Mouse (Mus musculus) liver, embryonic 14.5 days (tissue): ENCODE measurements around the gene Atxn7l1. TPM values are rescaled to one million over a fixed set of nuclear protein-coding genes. Genes with fewer than 3 reads are reported as not detected.

Experiments
- ATAC-seq: fragments of 200-750 bp; cut with Nextera tagmentation; 2 replicates; pipeline ENCODE4 v1.8.0; 2017; ENCODE audit warnings: moderate number of reproducible peaks, mild to moderate bottlenecking, moderate library complexity; ENCODE audit not compliant: insufficient read depth
- DNase-seq, 3 experiments: peaks; one replicate each; pipeline ENCODE4 v3.0.0-alpha.2; 2012 to 2013; ENCODE audit warnings: low read depth in 3 of 3, low spot score in 3 of 3
- H3K27ac ChIP-seq: fragments of 300-500 bp; sonication (generic); 2 replicates; pipeline ENCODE4 v1.5.1; 2014; ENCODE audit warnings: moderate library complexity, mild to moderate bottlenecking, control low read depth, inconsistent platforms
- H3K27me3 ChIP-seq: fragments of 300-500 bp; sonication (generic); 2 replicates; pipeline ENCODE4 v1.6.1; 2014; ENCODE audit warnings: mild to moderate bottlenecking, low read length, moderate library complexity; ENCODE audit not compliant: control insufficient read depth, insufficient read depth
- H3K36me3 ChIP-seq: fragments of 300-500 bp; sonication (generic); replicated peaks from 2 replicates; pipeline ENCODE4 v1.6.1; 2014; ENCODE audit warnings: low read depth; ENCODE audit not compliant: control insufficient read depth, insufficient read depth
- H3K4me1 ChIP-seq, 2 experiments: fragments of 200-500 bp in 1 of 2; fragments of 300-500 bp in 1 of 2; sonication (generic) in 1 of 2; replicated peaks; 2 replicates each; pipeline ENCODE4 v1.6.1; 2012 to 2014; ENCODE audit warnings: antibody characterized with exemption in 1 of 2, inconsistent platforms in 1 of 2, low read length in 1 of 2; ENCODE audit not compliant: control insufficient read depth in 2 of 2, insufficient read depth in 2 of 2
- H3K4me2 ChIP-seq: fragments of 300-500 bp; sonication (generic); 2 replicates; pipeline ENCODE4 v1.6.1; 2014; ENCODE audit warnings: low read depth, mild to moderate bottlenecking, control low read depth, moderate library complexity
- H3K4me3 ChIP-seq, 2 experiments: fragments of 200-500 bp in 1 of 2; fragments of 300-500 bp in 1 of 2; sonication (generic) in 1 of 2; 2 replicates each; pipeline ENCODE4 v1.5.1; 2012 to 2014; ENCODE audit warnings: low read depth in 2 of 2, low read length in 2 of 2, mild to moderate bottlenecking in 2 of 2, control low read depth in 1 of 2, inconsistent platforms in 1 of 2, moderate library complexity in 1 of 2; ENCODE audit not compliant: insufficient read depth in 1 of 2
- H3K9ac ChIP-seq: fragments of 300-500 bp; sonication (generic); replicated peaks from 2 replicates; pipeline ENCODE4 v1.6.1; 2014; ENCODE audit warnings: mild to moderate bottlenecking, control low read depth, moderate library complexity
- H3K9me3 ChIP-seq: fragments of 300-500 bp; sonication (generic); 2 replicates; pipeline ENCODE4 v1.6.1; 2016; ENCODE audit warnings: low read length, mixed read lengths; ENCODE audit not compliant: control insufficient read depth
- CTCF ChIP-seq: IDR thresholded peaks from 2 replicates; pipeline ENCODE4 v1.5.1; 2016; ENCODE audit warnings: antibody characterized with exemption, low read depth, control low read depth
- EP300 ChIP-seq: IDR thresholded peaks from 2 replicates; pipeline ENCODE4 v1.6.1; 2016; ENCODE audit warnings: antibody characterized with exemption, low read depth
- WGBS: fragments of 180-500 bp; shearing (Covaris S2); extraction: QIAGEN DNeasy Blood & Tissue Kit; methylation state at CpG from one replicate; pipeline ENCODE4 v1.1.7; 2014; ENCODE audit not compliant: insufficient replicate concordance; 5-methylcytosine and 5-hydroxymethylcytosine counted together
- polyA plus RNA-seq, 2 experiments: library from polyadenylated mRNA; depleted of rRNA in 1 of 2; stranded (reverse) in 1 of 2; unstranded in 1 of 2; fragments of >200 nt; fragmentation: Nextera tagmentation in 1 of 2; extraction: Ambion mirVana in 1 of 2; gene quantifications; 2 replicates each; pipeline versions ENCODE4 v1.2.1 to v1.2.3; 2012 to 2014

The Atxn7l1 gene
- polyA plus RNA-seq, 2 experiments = 13.3 to 13.9 TPM

DNA sequence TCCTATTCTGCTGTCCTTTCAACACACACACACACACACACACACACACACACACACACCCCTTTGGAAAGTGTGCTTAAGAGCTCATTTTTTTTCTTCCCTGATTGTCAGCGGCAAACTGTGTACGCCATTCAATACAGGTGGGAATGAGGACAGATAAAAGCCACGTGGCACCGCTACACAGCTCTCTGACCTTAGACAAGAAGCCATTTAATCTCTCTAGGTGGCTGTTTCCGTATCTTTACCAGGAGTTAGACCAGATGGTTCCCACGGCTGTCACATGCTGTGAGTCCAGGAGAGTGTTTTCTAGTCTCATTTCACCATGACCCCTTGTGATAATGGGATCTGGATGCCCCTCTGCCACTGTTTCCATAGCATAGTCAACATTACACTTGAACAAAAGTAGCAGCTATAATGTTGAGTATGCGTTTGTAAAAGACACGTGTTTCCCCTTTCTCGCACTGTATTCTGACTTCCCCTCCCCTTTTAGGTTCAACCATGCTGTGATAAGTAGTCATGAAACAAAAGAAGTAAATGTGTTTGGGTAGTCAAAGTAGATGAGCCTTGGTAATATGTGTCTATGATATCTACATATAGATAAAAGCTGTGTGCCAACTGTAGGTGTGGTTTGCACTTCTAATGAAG is 70.8 kb downstream of the Atxn7l1 start:
- WGBS = 63% methylated on average over 9 of the region's 9 CpGs
- H3K36me3 ChIP-seq = peaks cover 3% of the 10 kb centered on the region; the same call in 1 of the 2 replicates
- ATAC-seq (no peak), DNase-seq (peak in 1 of 3 experiments; percentile 17)
- H3K4me1 ChIP-seq = peaks cover 52% of the 10 kb centered on the region in 2 experiments
- H3K4me3 ChIP-seq = no peak overlapping the region
- H3K9ac ChIP-seq = no peak overlapping the region; the same call in 1 of the 2 replicates
- peak; percentile 40; the same call in 1 of the 2 replicates for TF ChIP-seq EP300
- TF ChIP-seq CTCF = no peak
- no peaks in the 10 kb centered on the region for H3K9me3 ChIP-seq
- H3K27ac ChIP-seq = peak overlapping the region; percentile 96
- no peaks in the 10 kb centered on the region for H3K27me3 ChIP-seq
- peak overlapping the region; percentile 86 for H3K4me2 ChIP-seq

- Histone ChIP-seq H3K9ac (peak overlapping the region; percentile 84), H3K4me1 (peaks cover 52 to 56% of the 10 kb centered on the region in 2 experiments), H3K36me3 (peaks cover 3% of the 10 kb centered on the region; the same call in 1 of the 2 replicates), H3K4me3 (peak overlapping the region in 1 of 2 experiments; percentile 2; a peak in 1 of 4 replicates), H3K27me3 (no peaks in the 10 kb centered on the region), H3K27ac (peak overlapping the region; percentile 96), H3K4me2 (peak overlapping the region; percentile 86), H3K9me3 (no peaks in the 10 kb centered on the region)
- 81% methylated on average over 7 of the region's 7 CpGs for WGBS
- DNase-seq (no peak), ATAC-seq (no peak)
- TF ChIP-seq EP300 (no peak), CTCF (no peak)
These were observed 71.9 kb downstream of the Atxn7l1 start for GRCm38 (mm10) chr12:33219436-33219835.

DNA sequence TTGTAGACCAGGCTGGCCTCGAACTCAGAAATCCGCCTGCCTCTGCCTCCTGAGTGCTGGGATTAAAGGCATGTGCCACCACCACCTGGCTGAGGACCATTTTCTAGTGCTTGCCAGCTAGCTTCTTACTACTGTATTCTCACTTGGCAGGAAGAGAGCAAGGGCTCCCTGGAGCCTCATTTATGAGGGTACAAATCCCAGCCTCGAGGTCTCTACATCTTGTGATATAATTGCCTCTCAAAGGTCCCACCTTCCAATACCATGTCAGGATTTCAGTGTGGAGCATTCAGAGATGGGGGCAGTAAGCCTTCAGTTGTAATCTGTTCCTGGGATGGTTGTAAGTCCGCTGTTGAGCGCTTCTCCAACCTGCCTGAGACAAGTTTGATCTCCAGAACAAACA is 72.6 kb downstream of the Atxn7l1 start:
- DNase-seq (no peak), ATAC-seq (peak; percentile 24)
- Histone ChIP-seq H3K4me3 (peak overlapping the region; percentile 46 to 61), H3K36me3 (peaks cover 3% of the 10 kb centered on the region; the same call in 1 of the 2 replicates), H3K9ac (peak overlapping the region; percentile 84), H3K27ac (peak overlapping the region; percentile 96), H3K9me3 (no peaks in the 10 kb centered on the region), H3K4me2 (peak overlapping the region; percentile 86), H3K27me3 (no peaks in the 10 kb centered on the region), H3K4me1 (peaks cover 52 to 56% of the 10 kb centered on the region in 2 experiments)
- WGBS = 32% methylated on average over 4 of the region's 5 CpGs
- TF ChIP-seq EP300 (no peak), CTCF (no peak)

DNA sequence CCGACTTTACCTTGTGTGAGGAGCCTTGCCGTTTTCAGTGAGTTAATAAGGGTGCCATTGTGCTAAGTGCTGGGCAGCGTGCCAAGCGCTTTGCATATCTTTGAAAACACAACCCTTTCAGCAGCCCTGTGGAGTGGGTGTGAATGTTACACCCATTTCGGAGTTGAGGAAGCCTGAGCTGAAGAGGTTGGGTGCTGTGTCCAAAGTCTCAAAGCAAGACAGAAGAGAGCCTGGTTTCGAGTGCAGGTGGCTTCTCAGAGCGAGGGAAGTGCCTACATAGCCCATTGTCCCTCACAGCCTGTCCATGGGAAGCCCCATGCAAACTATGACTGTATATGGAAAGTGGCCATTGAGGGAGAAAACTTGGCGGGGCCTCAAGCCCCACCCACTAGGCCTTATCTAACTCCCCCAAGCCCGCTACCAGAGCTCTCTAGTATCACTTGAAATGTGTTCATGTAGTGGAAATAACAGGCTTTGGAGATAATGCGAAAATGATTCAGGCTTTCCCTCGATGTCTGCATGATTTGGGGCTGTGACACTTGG is 73.1 kb downstream of the Atxn7l1 start:
- DNase-seq (peak; percentile 94 to 95 (median 94)), ATAC-seq (peak; percentile 95)
- H3K36me3 ChIP-seq = peaks cover 3% of the 10 kb centered on the region; the same call in 1 of the 2 replicates
- no peaks in the 10 kb centered on the region for H3K27me3 ChIP-seq
- H3K4me1 ChIP-seq = peaks cover 52 to 56% of the 10 kb centered on the region in 2 experiments
- peak overlapping the region; percentile 46 to 61 for H3K4me3 ChIP-seq
- H3K9me3 ChIP-seq = no peaks in the 10 kb centered on the region
- no peak for TF ChIP-seq CTCF
- peak; percentile 90 for TF ChIP-seq EP300
- 12% methylated on average over 11 of the region's 11 CpGs for WGBS
- peak overlapping the region; percentile 86 for H3K4me2 ChIP-seq
- H3K9ac ChIP-seq = peak overlapping the region; percentile 84
- peak overlapping the region; percentile 96 for H3K27ac ChIP-seq

- Histone ChIP-seq H3K27ac (peak overlapping the region; percentile 96), H3K4me2 (no peak overlapping the region), H3K9me3 (no peaks in the 10 kb centered on the region), H3K4me3 (no peak overlapping the region), H3K27me3 (no peaks in the 10 kb centered on the region), H3K9ac (peak overlapping the region; percentile 43), H3K36me3 (peaks cover 3% of the 10 kb centered on the region; the same call in 1 of the 2 replicates), H3K4me1 (peaks cover 52 to 61% of the 10 kb centered on the region in 2 experiments)
- ATAC-seq = no peak
- DNase-seq = no peak
- 61% methylated on average over 7 of the region's 7 CpGs for WGBS
- TF ChIP-seq EP300 (no peak), CTCF (no peak)
These were observed 74.7 kb downstream of the Atxn7l1 start for GRCm38 (mm10) chr12:33222187-33222586.
